In genomic region chr13:13548431-13549190, GRCm38 (mm10) we compare ENCODE assay signal across 26 mouse cellular contexts. TPM values are rescaled to one million over a fixed set of nuclear protein-coding genes. Genes with fewer than 3 reads are reported as not detected.
DNase-seq lines count a peak whose midpoint lies in the region; ATAC-seq and TF ChIP-seq lines count a peak whose summit lies in the region.
"Had no signal": no experiment of that assay in that cellular context is flagged by ENCODE, and none has a peak within 500 bp of the region (broad histone marks: within the 10 kb centered on the region; RNA-seq: fewer than 3 reads in every experiment).

No protein-coding gene starts in this region.

- TF ChIP-seq CTCF in hindbrain, postnatal 0 days (IDR thresholded peaks at IDR 0.05; ENCODE audit: low read depth), result no peak

- H3K9ac ChIP-seq in hindbrain, postnatal 0 days (replicated peaks; ENCODE audit: low read length), result no peak overlapping the region
- H3K9ac ChIP-seq in hindbrain, embryonic 13.5 days, result no peak overlapping the region
- H3K9ac ChIP-seq in midbrain, embryonic 11.5 days (ENCODE audit: low read length), result no peak overlapping the region
- no peak overlapping the region for H3K9ac ChIP-seq in liver, embryonic 12.5 days
- H3K9ac ChIP-seq: embryonic facial prominence, embryonic 13.5 days; hindbrain, embryonic 12.5 days; liver, embryonic 13.5 days had no signal

- WGBS in hindbrain, postnatal 0 days, result 81% methylated on average over 6 of the region's 6 CpGs
- WGBS in hindbrain, embryonic 13.5 days, result 90% methylated on average over 6 of the region's 6 CpGs
- 92% methylated on average over 6 of the region's 6 CpGs for WGBS in midbrain, embryonic 11.5 days
- 94% methylated on average over 6 of the region's 6 CpGs for WGBS in midbrain, embryonic 10.5 days
- WGBS in liver, embryonic 12.5 days (ENCODE audit: insufficient replicate concordance), result 68% methylated on average over 6 of the region's 6 CpGs

- H3K27me3 ChIP-seq in hindbrain, postnatal 0 days (ENCODE audit: insufficient read depth, low read length), result no peaks in the 10 kb centered on the region
- H3K27me3 ChIP-seq in hindbrain, embryonic 13.5 days, result no peaks in the 10 kb centered on the region
- H3K27me3 ChIP-seq in midbrain, embryonic 11.5 days (ENCODE audit: control insufficient read depth, insufficient read depth, low read length), result peaks cover 21% of the 10 kb centered on the region
- H3K27me3 ChIP-seq in midbrain, embryonic 10.5 days (ENCODE audit: low read depth, poor library complexity, severe bottlenecking), result peaks cover 75% of the 10 kb centered on the region
- H3K27me3 ChIP-seq in liver, embryonic 12.5 days (replicated peaks), result no peaks in the 10 kb centered on the region
- H3K27me3 ChIP-seq: embryonic facial prominence, embryonic 13.5 days; hindbrain, embryonic 12.5 days; liver, embryonic 13.5 days had no signal

- no peak overlapping the region for H3K4me3 ChIP-seq in hindbrain, postnatal 0 days (ENCODE audit: low read length)
- H3K4me3 ChIP-seq in hindbrain, embryonic 13.5 days, result no peak overlapping the region
- no peak overlapping the region for H3K4me3 ChIP-seq in midbrain, embryonic 11.5 days (ENCODE audit: low read depth, low read length)
- no peak overlapping the region for H3K4me3 ChIP-seq in midbrain, embryonic 10.5 days
- H3K4me3 ChIP-seq in liver, embryonic 12.5 days, result no peak overlapping the region
- H3K4me3 ChIP-seq: embryonic facial prominence, embryonic 13.5 days; hindbrain, embryonic 12.5 days; liver, embryonic 13.5 days had no signal

- no peaks in the 10 kb centered on the region for H3K4me1 ChIP-seq in hindbrain, postnatal 0 days (ENCODE audit: insufficient read depth, low read length)
- H3K4me1 ChIP-seq in hindbrain, embryonic 13.5 days (replicated peaks), result no peaks in the 10 kb centered on the region
- H3K4me1 ChIP-seq in midbrain, embryonic 11.5 days (ENCODE audit: control insufficient read depth, insufficient read depth, low read length), result no peaks in the 10 kb centered on the region
- peaks cover 15% of the 10 kb centered on the region for H3K4me1 ChIP-seq in midbrain, embryonic 10.5 days
- 0 out of 2 replicates have a peak, but pooled peaks cover 2% of the 10 kb centered on the region for H3K4me1 ChIP-seq in liver, embryonic 12.5 days
- H3K4me1 ChIP-seq: hindbrain, embryonic 12.5 days; liver, embryonic 13.5 days had no signal

- DNase-seq in hindbrain, postnatal 0 days (ENCODE audit: low spot score), result peak; percentile 12
- DNase-seq in midbrain, embryonic 11.5 days (ENCODE audit: low spot score, missing footprints), result peak; percentile 67
- no peak for DNase-seq in midbrain, embryonic 10.5 days (ENCODE audit: low spot score)
- peak; percentile 64 for DNase-seq in NIH3T3 (ENCODE audit: low read depth)
- no peak for DNase-seq in cerebellum, postnatal 36 days
- DNase-seq: adrenal gland, adult 8-10 months; cerebellum, adult 11 months; cerebellum, adult 9-10 months; gastrocnemius, postnatal 14 days; heart, postnatal 36 days; kidney, adult 11 months; kidney, postnatal 14 days; left cerebral cortex, postnatal 4 days; liver, embryonic 13.5 days; lung, adult 18-20 months; lung, postnatal 14 days; midbrain, embryonic 14.5 days; thymus, adult 2 months; thymus, postnatal 36 days had no signal

- no peak overlapping the region for H3K4me2 ChIP-seq in hindbrain, postnatal 0 days (ENCODE audit: low read depth, low read length)
- H3K4me2 ChIP-seq in hindbrain, embryonic 13.5 days, result no peak overlapping the region
- no peak overlapping the region for H3K4me2 ChIP-seq in midbrain, embryonic 11.5 days
- H3K4me2 ChIP-seq in liver, embryonic 12.5 days, result no peak overlapping the region
- H3K4me2 ChIP-seq: embryonic facial prominence, embryonic 13.5 days; heart, embryonic 11.5 days; hindbrain, embryonic 12.5 days; liver, embryonic 13.5 days had no signal

- H3K36me3 ChIP-seq in hindbrain, postnatal 0 days (ENCODE audit: insufficient read depth, low read length), result no peaks in the 10 kb centered on the region
- no peaks in the 10 kb centered on the region for H3K36me3 ChIP-seq in hindbrain, embryonic 13.5 days
- no peaks in the 10 kb centered on the region for H3K36me3 ChIP-seq in midbrain, embryonic 11.5 days (ENCODE audit: control insufficient read depth, insufficient read depth, low read length)
- no peaks in the 10 kb centered on the region for H3K36me3 ChIP-seq in midbrain, embryonic 10.5 days
- H3K36me3 ChIP-seq in liver, embryonic 12.5 days, result no peaks in the 10 kb centered on the region
- H3K36me3 ChIP-seq: embryonic facial prominence, embryonic 13.5 days; hindbrain, embryonic 12.5 days; liver, embryonic 13.5 days had no signal

- no peaks in the 10 kb centered on the region for H3K9me3 ChIP-seq in hindbrain, postnatal 0 days (ENCODE audit: low read length)
- no peaks in the 10 kb centered on the region for H3K9me3 ChIP-seq in hindbrain, embryonic 13.5 days
- no peaks in the 10 kb centered on the region for H3K9me3 ChIP-seq in midbrain, embryonic 11.5 days (ENCODE audit: control insufficient read depth, low read length)
- peaks cover 10% of the 10 kb centered on the region for H3K9me3 ChIP-seq in midbrain, embryonic 10.5 days (replicated peaks)
- no peaks in the 10 kb centered on the region for H3K9me3 ChIP-seq in liver, embryonic 12.5 days (replicated peaks)
- H3K9me3 ChIP-seq: embryonic facial prominence, embryonic 13.5 days; hindbrain, embryonic 12.5 days; liver, embryonic 13.5 days had no signal

- ATAC-seq in hindbrain, postnatal 0 days, result no peak
- ATAC-seq in hindbrain, embryonic 13.5 days (ENCODE audit: low FRiP score), result no peak
- ATAC-seq in midbrain, embryonic 11.5 days (ENCODE audit: low FRiP score), result no peak
- ATAC-seq in liver, embryonic 12.5 days, result no peak
- ATAC-seq: CD4-positive, CD25-positive, alpha-beta regulatory T cell, adult 4 months; forebrain, embryonic 16.5 days had no signal

- H3K27ac ChIP-seq in hindbrain, postnatal 0 days, result no peak overlapping the region
- H3K27ac ChIP-seq in hindbrain, embryonic 13.5 days, result no peak overlapping the region
- no peak overlapping the region for H3K27ac ChIP-seq in midbrain, embryonic 11.5 days (ENCODE audit: low read depth, low read length)
- no peak overlapping the region for H3K27ac ChIP-seq in midbrain, embryonic 10.5 days (replicated peaks)
- no peak overlapping the region for H3K27ac ChIP-seq in liver, embryonic 12.5 days
- H3K27ac ChIP-seq: embryonic facial prominence, embryonic 13.5 days; hindbrain, embryonic 12.5 days; liver, embryonic 13.5 days had no signal

RNA-seq across cellular contexts. Expression of gene Lyst, which starts 41.6 kb away (rescaled TPM):
- total RNA-seq in hindbrain, postnatal 0 days (2014; rRNA removed), result 12.7 and 14.8 TPM in 2 replicates
- polyA plus RNA-seq in hindbrain, postnatal 0 days (2015; fragmentation: Nextera tagmentation; extraction: Ambion mirVana), result 3.7 and 5.7 TPM in 2 replicates
- polyA plus RNA-seq in hindbrain, embryonic 13.5 days (2015; fragmentation: Nextera tagmentation; extraction: Ambion mirVana), result 6.5 and 7.6 TPM in 2 replicates
- polyA plus RNA-seq in midbrain, embryonic 11.5 days (2014; fragmentation: Nextera tagmentation; extraction: Ambion mirVana), result 1.8 and 2.5 TPM in 2 replicates
- polyA plus RNA-seq in midbrain, embryonic 10.5 days (2016; fragmentation: Nextera tagmentation; extraction: Ambion mirVana), result 1.9 and 3.3 TPM in 2 replicates
- polyA plus RNA-seq in liver, embryonic 12.5 days (2016; fragmentation: Nextera tagmentation; extraction: Ambion mirVana), result 1.9 TPM in 2 replicates

Comparison
In these comparisons a context has a peak if more than half of its experiments do, and no peak if none do; other contexts are left out.
1. DNase-seq: peak in hindbrain, postnatal 0 days (single experiment), midbrain, embryonic 11.5 days (single experiment) and NIH3T3 (single experiment); none in midbrain, embryonic 10.5 days (single experiment) and cerebellum, postnatal 36 days (0 of 2).